Mouse (Mus musculus) ES-E14 (cell line): Measurements from ENCODE around the gene Nf1. TPM values are rescaled to one million over a fixed set of nuclear protein-coding genes. Genes with fewer than 3 reads are reported as not detected.

Source experiments
- DNase-seq: peaks from one replicate; pipeline ENCODE4 v3.0.0-alpha.2; 2013; ENCODE audit warnings: low read depth, low spot score
- H3K27ac ChIP-seq: 2 replicates; pipeline ENCODE4 v1.5.1; 2012; ENCODE audit warnings: low read depth, mild to moderate bottlenecking, low read length, moderate library complexity, mixed read lengths; ENCODE audit not compliant: poor library complexity, insufficient read depth, severe bottlenecking
- H3K36me3 ChIP-seq: 2 replicates; pipeline ENCODE4 v1.6.1; 2012; ENCODE audit warnings: mild to moderate bottlenecking, low read length, moderate library complexity, mixed read lengths; ENCODE audit not compliant: control insufficient read depth, poor library complexity, insufficient read depth, severe bottlenecking
- H3K4me1 ChIP-seq, 2 experiments: fragments of 150-350 bp in 1 of 2; sonication (generic) in 1 of 2; 2 replicates each; pipeline ENCODE4 v1.6.1; 2012; ENCODE audit warnings: low read length in 2 of 2, mild to moderate bottlenecking in 1 of 2, mixed read lengths in 1 of 2; ENCODE audit not compliant: control insufficient read depth in 2 of 2, insufficient read depth in 2 of 2, poor library complexity in 1 of 2
- H3K4me3 ChIP-seq, 2 experiments: fragments of 150-350 bp in 1 of 2; sonication (generic) in 1 of 2; 2 replicates each; pipeline ENCODE4 v1.5.1; 2012; ENCODE audit warnings: low read length in 2 of 2, low read depth in 1 of 2, mild to moderate bottlenecking in 1 of 2, mixed read lengths in 1 of 2; ENCODE audit not compliant: insufficient read depth in 1 of 2, poor library complexity in 1 of 2, severe bottlenecking in 1 of 2
- H3K9ac ChIP-seq: 2 replicates; pipeline ENCODE4 v1.6.1; 2012; ENCODE audit warnings: low read depth, mild to moderate bottlenecking, low read length, mixed read lengths; ENCODE audit not compliant: poor library complexity, insufficient read depth, severe bottlenecking
- H3K9me3 ChIP-seq: fragments of 150-350 bp; sonication (generic); 2 replicates; pipeline ENCODE4 v1.6.1; 2012; ENCODE audit warnings: low read depth, mild to moderate bottlenecking, low read length; ENCODE audit not compliant: control insufficient read depth, insufficient read depth
- CHD2 ChIP-seq: IDR thresholded peaks from 2 replicates; pipeline ENCODE4 v1.6.1; 2014; ENCODE audit warnings: mild to moderate bottlenecking, low read depth, low read length, inconsistent platforms
- HCFC1 ChIP-seq: IDR thresholded peaks from 2 replicates; pipeline ENCODE4 v1.6.1; 2012; ENCODE audit warnings: low read length, inconsistent platforms, borderline replicate concordance; ENCODE audit not compliant: insufficient read depth
- MAFK ChIP-seq: IDR thresholded peaks from 2 replicates; pipeline ENCODE4 v1.6.1; 2014; ENCODE audit warnings: mild to moderate bottlenecking, low read depth, low read length, inconsistent platforms; ENCODE audit not compliant: insufficient read depth
- ZC3H11A ChIP-seq: IDR thresholded peaks from 2 replicates; pipeline ENCODE4 v1.6.1; 2012; ENCODE audit warnings: low read depth, mild to moderate bottlenecking, inconsistent platforms, low read length, borderline replicate concordance
- ZNF384 ChIP-seq: IDR thresholded peaks from 2 replicates; pipeline ENCODE4 v1.6.1; 2012; ENCODE audit warnings: low read depth, low read length, inconsistent platforms
- in situ Hi-C, 2 experiments: fragments of 600-800 bp; cut with MboI; formaldehyde crosslinking; loops; one replicate each; pipeline ENCODE4 v1.15.1; 2025; ENCODE audit warnings: low sequenced_read_pairs in 2 of 2, inconsistent platforms in 1 of 2; ENCODE audit not compliant: unreplicated experiment in 2 of 2
- total RNA-seq: library from RNA; depleted of rRNA; stranded (reverse); fragments of 300-350 nt; gene quantifications from 2 replicates; pipeline ENCODE4 v1.2.3, GENCODE M21; 2012

The Nf1 gene
- total RNA-seq, 1 experiment, result 15.3 TPM

DNA sequence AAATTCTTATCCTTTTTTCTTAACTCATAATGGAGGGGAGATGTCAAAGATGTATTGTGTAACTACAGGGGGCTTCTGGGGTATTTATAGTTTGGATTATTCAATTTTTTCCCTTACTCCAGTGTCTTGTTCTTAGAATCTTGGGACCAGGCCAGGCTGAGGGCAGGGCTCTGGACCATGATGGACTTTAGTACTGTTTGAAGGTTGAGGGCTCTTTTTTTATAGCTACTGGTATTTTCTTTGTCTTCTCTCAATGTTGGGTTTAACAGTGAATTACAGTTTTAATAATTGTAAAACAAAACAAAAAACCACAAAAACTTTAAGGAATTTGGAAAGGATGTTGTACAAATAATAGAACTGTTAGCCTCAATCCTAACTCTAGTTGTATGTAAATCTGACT lies 113.5 kb downstream of the Nf1 start:
- Histone ChIP-seq H3K4me3 (no peak overlapping the region), H3K4me1 (peaks cover 0 to 3% of the 10 kb centered on the region in 2 experiments; a peak in 1 of 4 replicates), H3K36me3 (peaks cover 5% of the 10 kb centered on the region), H3K9me3 (no peaks in the 10 kb centered on the region), H3K9ac (no peak overlapping the region), H3K27ac (no peak overlapping the region)
- no peak for DNase-seq
- in situ Hi-C loops, result no loop called here
- TF ChIP-seq CHD2 (no peak), ZNF384 (no peak), MAFK (no peak), HCFC1 (no peak)

DNA sequence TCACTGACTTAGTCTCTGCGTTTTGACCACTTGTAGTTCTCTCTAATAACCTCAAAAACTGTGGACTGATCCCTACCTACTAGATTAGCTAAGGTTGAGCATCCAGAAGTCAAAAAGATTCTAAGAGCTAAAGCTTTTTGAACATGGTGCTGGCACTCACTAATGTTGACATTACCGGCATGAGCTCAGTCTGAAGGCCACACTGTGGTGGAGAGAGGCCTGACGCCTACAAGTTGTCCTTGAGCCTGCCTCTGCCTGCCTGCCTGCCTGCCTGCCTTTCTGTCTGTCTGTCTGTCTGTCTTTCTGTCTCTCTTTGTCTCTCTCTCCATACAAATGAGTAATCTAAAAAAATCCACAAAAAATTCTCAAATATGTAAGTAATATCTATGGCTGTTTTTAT lies 118.4 kb downstream of the Nf1 start:
- Histone ChIP-seq H3K9ac (no peak overlapping the region), H3K4me3 (no peak overlapping the region), H3K9me3 (no peaks in the 10 kb centered on the region), H3K36me3 (peaks cover 8% of the 10 kb centered on the region; the same call in 1 of the 2 replicates), H3K4me1 (no peaks in the 10 kb centered on the region), H3K27ac (no peak overlapping the region)
- in situ Hi-C loops, result no loop called here
- no peak for TF ChIP-seq ZC3H11A
- no peak for TF ChIP-seq ZNF384
- no peak for TF ChIP-seq MAFK
- TF ChIP-seq HCFC1, result no peak
- TF ChIP-seq CHD2, result no peak
- DNase-seq, result no peak

DNA sequence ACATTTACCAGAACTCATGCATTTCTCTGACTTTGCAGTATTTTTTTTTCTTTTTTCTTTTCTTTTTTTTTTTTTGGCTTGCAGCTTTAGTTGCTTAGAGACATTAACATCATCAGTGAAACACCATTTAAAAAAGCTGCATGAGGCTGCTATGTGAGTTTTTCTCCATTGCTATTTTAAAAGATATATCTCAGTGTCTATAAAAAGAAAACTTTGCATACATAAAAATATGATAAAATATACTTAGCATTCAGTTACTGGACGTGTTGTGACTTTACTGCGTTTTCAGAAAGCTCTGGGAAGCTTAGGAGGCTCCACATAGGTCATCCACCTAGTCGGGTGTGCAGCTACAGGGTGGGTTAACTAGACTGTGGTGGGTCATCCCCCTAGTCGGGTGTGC lies 120.4 kb downstream of the Nf1 start:
- no peak overlapping the region for H3K9ac ChIP-seq
- H3K36me3 ChIP-seq, result peaks cover 3% of the 10 kb centered on the region
- no peak overlapping the region for H3K27ac ChIP-seq
- in situ Hi-C loops, result no loop called here
- TF ChIP-seq HCFC1 (no peak), MAFK (no peak), CHD2 (no peak), ZNF384 (no peak), ZC3H11A (no peak)
- no peaks in the 10 kb centered on the region for H3K4me1 ChIP-seq
- no peak overlapping the region for H3K4me3 ChIP-seq
- H3K9me3 ChIP-seq, result no peaks in the 10 kb centered on the region
- no peak for DNase-seq

DNA sequence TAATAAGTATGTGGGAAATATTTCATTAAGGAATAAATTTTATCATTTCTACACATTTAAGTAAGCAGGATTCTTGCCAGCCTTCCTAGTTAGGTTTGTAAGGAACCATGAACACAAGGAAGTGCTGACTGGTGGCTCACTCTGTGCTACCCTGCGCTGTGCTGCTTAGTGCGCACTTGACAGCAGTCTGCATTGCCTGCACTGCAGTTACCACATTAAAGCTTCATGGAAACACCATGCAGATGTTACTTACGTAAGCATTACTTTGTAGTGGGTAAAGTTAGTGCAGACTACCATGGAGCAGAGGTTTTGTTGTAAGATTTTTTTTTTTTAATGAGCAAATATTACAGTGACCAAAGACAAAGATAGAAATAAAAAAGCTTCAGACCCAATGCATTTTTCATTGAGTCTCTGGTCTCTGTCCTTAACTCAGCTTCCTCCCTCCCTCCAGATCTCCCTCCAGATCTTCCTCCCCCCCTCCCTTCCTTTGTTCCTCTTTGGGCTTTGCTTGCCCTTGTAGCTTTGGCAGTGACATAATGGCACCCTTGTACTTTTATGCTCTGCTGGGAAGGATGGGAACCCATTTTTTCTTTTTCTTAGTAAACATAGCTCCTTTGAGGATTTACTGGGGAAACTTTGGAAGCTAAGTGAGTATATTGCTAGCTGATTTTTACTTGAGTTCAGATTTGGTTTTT lies 121.4 kb downstream of the Nf1 start:
- no peak for TF ChIP-seq ZNF384
- TF ChIP-seq CHD2, result no peak
- Histone ChIP-seq H3K9ac (no peak overlapping the region), H3K4me1 (no peaks in the 10 kb centered on the region), H3K27ac (no peak overlapping the region), H3K9me3 (no peaks in the 10 kb centered on the region), H3K36me3 (peaks cover 3% of the 10 kb centered on the region), H3K4me3 (no peak overlapping the region)
- DNase-seq, result no peak
- in situ Hi-C loops, result no loop called here

DNA sequence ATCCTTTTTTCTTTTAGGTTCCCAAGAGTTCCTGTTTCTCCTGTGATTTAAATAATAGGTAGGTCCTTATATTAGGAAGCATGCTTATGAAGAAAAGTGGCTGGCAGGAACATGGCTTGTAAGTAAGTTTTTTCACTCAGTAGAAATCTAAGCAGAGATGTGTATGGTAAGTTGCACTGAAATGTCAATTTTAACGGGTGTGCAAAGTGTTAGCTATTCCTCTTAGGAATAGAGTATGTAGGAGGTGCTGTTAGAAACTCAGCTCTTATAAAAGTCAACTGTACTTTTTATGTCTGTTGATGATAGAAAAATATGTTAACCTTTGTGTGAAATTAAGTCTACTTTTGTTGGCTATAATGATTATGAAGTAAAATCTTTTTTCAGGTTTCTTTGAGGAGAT lies 128.6 kb downstream of the Nf1 start:
- Histone ChIP-seq H3K4me3 (no peak overlapping the region), H3K27ac (no peak overlapping the region), H3K9me3 (no peaks in the 10 kb centered on the region), H3K9ac (no peak overlapping the region), H3K4me1 (no peaks in the 10 kb centered on the region), H3K36me3 (peaks cover 4% of the 10 kb centered on the region)
- DNase-seq, result no peak
- in situ Hi-C loops, result no loop called here
- TF ChIP-seq MAFK (no peak), ZNF384 (no peak), HCFC1 (no peak), CHD2 (no peak), ZC3H11A (no peak)
